Mouse (Mus musculus): ENCODE data around the gene Pdzd3. TPM values are rescaled to one million over a fixed set of nuclear protein-coding genes. Genes with fewer than 3 reads are reported as not detected.

Gene Pdzd3
- polyA plus RNA-seq, 1 experiment = not detected

- Histone ChIP-seq H3K27ac (ENCODE audit: insufficient read depth, low read length) (no peak overlapping the region), H3K4me3 (ENCODE audit: low read depth, low read length) (no peak overlapping the region), H3K9me3 (replicated peaks; ENCODE audit: control insufficient read depth, insufficient read depth, low read length, poor library complexity, severe bottlenecking) (no peaks in the 10 kb centered on the region), H3K27me3 (ENCODE audit: control insufficient read depth, insufficient read depth, low read length, poor library complexity, severe bottlenecking) (no peaks in the 10 kb centered on the region), H3K4me1 (ENCODE audit: control insufficient read depth, insufficient read depth, low read length) (peaks cover 1% of the 10 kb centered on the region), H3K36me3 (ENCODE audit: control insufficient read depth, insufficient read depth, low read length, poor library complexity, severe bottlenecking) (no peaks in the 10 kb centered on the region), H3K9ac (ENCODE audit: low read depth, poor library complexity, severe bottlenecking) (no peak overlapping the region)
- TF ChIP-seq CTCF (IDR thresholded peaks at IDR 0.05; ENCODE audit: low read depth, low read length) = no peak
- no peak for TF ChIP-seq EP300 (IDR thresholded peaks at IDR 0.05; ENCODE audit: insufficient read depth, low read depth, low read length)
- TF ChIP-seq POLR2A (IDR thresholded peaks at IDR 0.05; ENCODE audit: insufficient read depth, low read length) = no peak
Measured at GRCm38 (mm10) chr9:44255136-44255521, 3.9 kb upstream of the Pdzd3 start.

DNA sequence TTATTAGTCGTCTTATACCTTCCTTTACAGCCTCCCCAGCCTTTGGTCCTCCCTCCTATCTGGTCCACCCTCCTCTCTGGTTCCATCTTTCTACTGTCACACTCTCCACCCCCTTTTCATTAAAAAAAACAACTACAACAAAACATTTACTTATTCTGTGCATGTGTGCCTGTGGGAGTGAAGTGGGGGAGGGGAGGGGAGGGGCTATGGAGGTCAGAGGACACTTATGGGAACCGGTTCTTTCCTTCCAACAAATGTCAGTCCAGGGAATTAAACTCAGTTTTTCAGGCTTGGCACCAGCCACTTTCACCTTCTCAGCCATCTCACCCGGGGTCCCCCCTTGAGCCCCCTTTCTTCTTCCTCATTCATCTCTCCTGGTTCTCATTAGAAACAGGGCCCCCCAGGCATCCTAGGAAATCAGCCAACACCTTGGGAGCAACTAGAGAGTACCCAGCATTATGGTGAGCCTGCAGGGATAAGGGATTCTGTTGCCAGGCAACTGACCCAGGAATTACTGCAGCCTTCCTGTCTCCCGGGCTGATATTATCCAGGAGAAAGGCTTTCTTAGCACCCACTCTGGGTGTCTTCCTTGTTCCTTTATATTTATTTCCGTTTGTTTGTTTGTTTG, 3.4 kb upstream of the Pdzd3 start:
- H3K27ac ChIP-seq (ENCODE audit: insufficient read depth, low read length) = no peak overlapping the region

GRCm38 (mm10) chr9:44253441-44253840, 2.2 kb upstream of the Pdzd3 start:
- Histone ChIP-seq H3K36me3 (ENCODE audit: control insufficient read depth, insufficient read depth, low read length, poor library complexity, severe bottlenecking) (no peaks in the 10 kb centered on the region), H3K9ac (ENCODE audit: low read depth, poor library complexity, severe bottlenecking) (no peak overlapping the region), H3K9me3 (replicated peaks; ENCODE audit: control insufficient read depth, insufficient read depth, low read length, poor library complexity, severe bottlenecking) (no peaks in the 10 kb centered on the region), H3K27me3 (ENCODE audit: control insufficient read depth, insufficient read depth, low read length, poor library complexity, severe bottlenecking) (no peaks in the 10 kb centered on the region), H3K27ac (ENCODE audit: insufficient read depth, low read length) (no peak overlapping the region), H3K4me3 (ENCODE audit: low read depth, low read length) (no peak overlapping the region), H3K4me1 (ENCODE audit: control insufficient read depth, insufficient read depth, low read length) (peaks cover 2% of the 10 kb centered on the region)
- TF ChIP-seq CTCF (IDR thresholded peaks at IDR 0.05; ENCODE audit: low read depth, low read length) = no peak
- no peak for TF ChIP-seq POLR2A (IDR thresholded peaks at IDR 0.05; ENCODE audit: insufficient read depth, low read length)
- TF ChIP-seq EP300 (IDR thresholded peaks at IDR 0.05; ENCODE audit: insufficient read depth, low read depth, low read length) = no peak

More for the DNA sequence above, 3.4 kb upstream of the Pdzd3 start:
- Histone ChIP-seq H3K4me1 (ENCODE audit: control insufficient read depth, insufficient read depth, low read length) (peaks cover 2% of the 10 kb centered on the region), H3K9me3 (replicated peaks; ENCODE audit: control insufficient read depth, insufficient read depth, low read length, poor library complexity, severe bottlenecking) (no peaks in the 10 kb centered on the region), H3K4me3 (ENCODE audit: low read depth, low read length) (no peak overlapping the region), H3K9ac (ENCODE audit: low read depth, poor library complexity, severe bottlenecking) (no peak overlapping the region), H3K27me3 (ENCODE audit: control insufficient read depth, insufficient read depth, low read length, poor library complexity, severe bottlenecking) (no peaks in the 10 kb centered on the region), H3K36me3 (ENCODE audit: control insufficient read depth, insufficient read depth, low read length, poor library complexity, severe bottlenecking) (no peaks in the 10 kb centered on the region)
- TF ChIP-seq CTCF (IDR thresholded peaks at IDR 0.05; ENCODE audit: low read depth, low read length) (no peak), EP300 (IDR thresholded peaks at IDR 0.05; ENCODE audit: insufficient read depth, low read depth, low read length) (no peak)

- Histone ChIP-seq H3K36me3 (ENCODE audit: control insufficient read depth, insufficient read depth, low read length, poor library complexity, severe bottlenecking) (no peaks in the 10 kb centered on the region), H3K4me3 (ENCODE audit: low read depth, low read length) (no peak overlapping the region), H3K9ac (ENCODE audit: low read depth, poor library complexity, severe bottlenecking) (no peak overlapping the region), H3K4me1 (ENCODE audit: control insufficient read depth, insufficient read depth, low read length) (peaks cover 2% of the 10 kb centered on the region), H3K9me3 (replicated peaks; ENCODE audit: control insufficient read depth, insufficient read depth, low read length, poor library complexity, severe bottlenecking) (no peaks in the 10 kb centered on the region), H3K27ac (ENCODE audit: insufficient read depth, low read length) (no peak overlapping the region), H3K27me3 (ENCODE audit: control insufficient read depth, insufficient read depth, low read length, poor library complexity, severe bottlenecking) (no peaks in the 10 kb centered on the region)
- no peak for TF ChIP-seq EP300 (IDR thresholded peaks at IDR 0.05; ENCODE audit: insufficient read depth, low read depth, low read length)
- TF ChIP-seq CTCF (IDR thresholded peaks at IDR 0.05; ENCODE audit: low read depth, low read length) = no peak
- no peak for TF ChIP-seq POLR2A (IDR thresholded peaks at IDR 0.05; ENCODE audit: insufficient read depth, low read length)
Measured at GRCm38 (mm10) chr9:44250445-44250844, 826 bp downstream of the Pdzd3 start.

DNA sequence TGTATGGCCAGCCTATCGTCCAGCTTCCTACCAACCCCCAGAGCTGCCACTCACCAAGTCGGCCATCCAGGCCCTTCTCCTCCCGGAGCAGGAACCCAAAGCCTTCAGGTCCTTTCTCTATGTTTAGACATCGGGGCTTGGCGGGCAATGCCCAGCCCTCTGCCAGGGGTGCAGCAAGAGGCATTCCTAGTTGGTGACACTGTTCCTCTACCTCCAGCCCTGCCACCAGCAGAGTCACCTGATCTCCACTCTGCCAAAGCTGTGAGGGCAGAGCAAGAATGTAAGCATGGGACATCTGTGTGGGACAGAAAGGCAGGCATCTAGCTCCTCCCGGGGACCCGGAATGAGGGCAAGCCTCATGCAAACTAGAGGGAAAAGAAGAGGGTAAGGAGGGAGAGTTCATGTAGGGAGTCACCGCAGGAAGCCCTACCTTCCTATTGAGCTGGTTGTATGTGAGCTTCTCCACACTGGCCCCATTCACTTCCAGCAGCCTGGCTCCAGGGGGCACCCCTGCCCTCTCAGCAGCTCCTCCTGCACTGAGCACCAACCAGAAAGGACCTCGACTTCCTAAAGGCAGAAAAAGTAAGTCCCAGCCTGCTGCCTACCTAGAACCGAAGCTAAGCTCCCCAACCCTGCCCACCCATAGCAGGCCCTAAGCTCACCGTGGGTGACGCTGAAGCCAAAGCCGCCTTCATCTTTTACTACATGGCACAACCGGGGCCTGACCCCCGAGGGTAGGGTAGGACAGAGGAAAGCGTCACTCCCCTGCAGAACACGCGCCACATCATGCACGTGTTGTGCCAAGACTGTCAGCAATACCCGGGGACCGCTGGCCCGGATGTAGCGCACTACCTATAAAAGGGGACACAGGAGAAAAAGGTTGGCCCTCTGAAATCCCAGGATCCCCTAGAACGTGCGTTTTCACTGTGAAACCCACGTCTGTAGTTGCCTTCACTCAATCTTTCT, 1.8 kb downstream of the Pdzd3 start:
- no peak overlapping the region for H3K27ac ChIP-seq (ENCODE audit: insufficient read depth, low read length)
- H3K4me3 ChIP-seq (ENCODE audit: low read depth, low read length) = peak overlapping the region; percentile 6; the same call in 1 of the 2 replicates
- peaks cover 2% of the 10 kb centered on the region for H3K4me1 ChIP-seq (ENCODE audit: control insufficient read depth, insufficient read depth, low read length)
- no peaks in the 10 kb centered on the region for H3K9me3 ChIP-seq (replicated peaks; ENCODE audit: control insufficient read depth, insufficient read depth, low read length, poor library complexity, severe bottlenecking)
- no peaks in the 10 kb centered on the region for H3K27me3 ChIP-seq (ENCODE audit: control insufficient read depth, insufficient read depth, low read length, poor library complexity, severe bottlenecking)
- TF ChIP-seq CTCF (IDR thresholded peaks at IDR 0.05; ENCODE audit: low read depth, low read length) (peak; percentile 62), POLR2A (IDR thresholded peaks at IDR 0.05; ENCODE audit: insufficient read depth, low read length) (no peak), EP300 (IDR thresholded peaks at IDR 0.05; ENCODE audit: insufficient read depth, low read depth, low read length) (0 out of 2 replicates have a peak, but pooled peaks have one; percentile 11)
- H3K36me3 ChIP-seq (ENCODE audit: control insufficient read depth, insufficient read depth, low read length, poor library complexity, severe bottlenecking) = no peaks in the 10 kb centered on the region
- H3K9ac ChIP-seq (ENCODE audit: low read depth, poor library complexity, severe bottlenecking) = no peak overlapping the region

- Histone ChIP-seq H3K36me3 (ENCODE audit: control insufficient read depth, insufficient read depth, low read length, poor library complexity, severe bottlenecking) (no peaks in the 10 kb centered on the region), H3K27ac (ENCODE audit: insufficient read depth, low read length) (no peak overlapping the region), H3K9me3 (replicated peaks; ENCODE audit: control insufficient read depth, insufficient read depth, low read length, poor library complexity, severe bottlenecking) (no peaks in the 10 kb centered on the region), H3K27me3 (ENCODE audit: control insufficient read depth, insufficient read depth, low read length, poor library complexity, severe bottlenecking) (no peaks in the 10 kb centered on the region), H3K4me3 (ENCODE audit: low read depth, low read length) (no peak overlapping the region), H3K4me1 (ENCODE audit: control insufficient read depth, insufficient read depth, low read length) (peaks cover 2% of the 10 kb centered on the region), H3K9ac (ENCODE audit: low read depth, poor library complexity, severe bottlenecking) (no peak overlapping the region)
- TF ChIP-seq POLR2A (IDR thresholded peaks at IDR 0.05; ENCODE audit: insufficient read depth, low read length) (no peak), EP300 (IDR thresholded peaks at IDR 0.05; ENCODE audit: insufficient read depth, low read depth, low read length) (no peak), CTCF (IDR thresholded peaks at IDR 0.05; ENCODE audit: low read depth, low read length) (no peak)
Measured at GRCm38 (mm10) chr9:44247907-44248306, 3.4 kb downstream of the Pdzd3 start.

Measured in ES-Bruce4 (cell line).